Mouse (Mus musculus): ENCODE results near the gene Fam149b. TPM values are rescaled to one million over a fixed set of nuclear protein-coding genes. Genes with fewer than 3 reads are reported as not detected.
"Not testable (repeated sequence)": the region's sequence is repeated elsewhere in the genome, so short reads cannot be mapped to it uniquely, and the experiment has no call there.

Gene Fam149b
- polyA plus RNA-seq (2016; fragmentation: Nextera tagmentation; extraction: Ambion mirVana) = 45.4 and 45.9 TPM in 2 replicates

DNA sequence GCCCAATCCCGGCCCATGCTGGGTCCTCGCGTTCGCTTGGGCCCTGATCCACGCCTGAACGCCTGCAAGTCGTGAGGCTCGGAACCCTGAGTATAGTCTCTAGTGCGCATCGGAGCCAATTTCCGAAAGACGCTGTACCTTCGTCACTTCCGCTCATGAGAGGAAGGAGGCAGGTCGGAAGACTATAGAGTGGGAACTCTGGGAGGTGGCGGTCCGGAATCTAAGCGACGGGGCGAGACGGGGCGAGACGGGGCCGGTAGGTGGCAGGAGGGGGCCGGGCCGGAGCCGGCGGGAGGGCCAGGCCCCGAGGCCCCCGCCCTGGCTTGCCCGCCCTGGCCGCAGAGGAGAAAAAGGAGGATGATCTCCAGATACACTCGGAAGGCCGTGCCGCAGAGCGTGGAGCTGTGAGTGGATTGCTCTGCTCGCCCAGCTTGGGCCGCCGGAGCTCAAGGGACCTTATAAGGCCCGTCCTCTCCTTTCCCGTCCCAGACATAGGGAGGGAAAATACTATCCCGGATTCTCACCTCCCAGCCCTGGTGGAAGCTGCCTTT is at the start of gene Fam149b, which contains the start of gene Ecd:
Gene Fam149b (plus strand): TSS at position 172 of the 551 bp plus-strand sequence.
Gene Ecd (minus strand): TSS at position 131 of the 551 bp plus-strand sequence.
- ATAC-seq (ENCODE audit: insufficient number of reproducible peaks, insufficient read depth, low FRiP score, low TSS enrichment, low read depth) = peak; percentile 98
- Histone ChIP-seq H3K9me3 (no peaks in the 10 kb centered on the region), H3K9ac (replicated peaks) (peak within 1 kb of the TSS; percentile 88), H3K4me1 (replicated peaks) (peaks cover 11% of the 10 kb centered on the region), H3K4me2 (peak within 1 kb of the TSS; percentile 70), H3K27me3 (no peaks in the 10 kb centered on the region), H3K36me3 (peaks cover 41% of the 10 kb centered on the region), H3K4me3 (replicated peaks) (peak within 1 kb of the TSS; percentile 67), H3K27ac (peak within 1 kb of the TSS; percentile 87)
- WGBS = under 1% methylated on average over 39 of the region's 42 CpGs

DNA sequence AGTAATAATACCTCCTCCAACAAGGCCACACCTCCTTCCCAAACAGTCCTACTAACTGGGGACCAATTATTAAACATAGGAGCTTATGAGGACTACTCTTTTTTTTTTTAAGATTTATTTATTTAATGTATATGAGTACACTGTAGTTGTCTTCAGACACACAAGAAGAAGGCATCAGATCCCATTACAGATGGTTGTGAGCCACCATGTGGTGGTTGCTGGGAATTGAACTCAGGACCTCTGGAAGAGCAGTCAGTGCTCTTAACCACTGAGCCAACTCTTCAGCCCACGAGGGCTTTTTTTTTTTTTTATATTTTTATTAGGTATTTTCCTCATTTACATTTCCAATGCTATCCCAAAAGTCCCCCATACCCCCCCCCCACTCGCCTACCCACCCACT is 42.9 kb upstream of the Fam149b start:
- H3K27me3 ChIP-seq; ATAC-seq (ENCODE audit: insufficient number of reproducible peaks, insufficient read depth, low FRiP score, low TSS enrichment, low read depth); H3K27ac ChIP-seq; H3K4me2 ChIP-seq; H3K9me3 ChIP-seq; H3K4me1 ChIP-seq (replicated peaks); H3K9ac ChIP-seq (replicated peaks); H3K4me3 ChIP-seq (replicated peaks): not testable (repeated sequence)
- 82% methylated on average over 2 of the region's 2 CpGs for WGBS
- peaks cover 31% of the 10 kb centered on the region for H3K36me3 ChIP-seq

DNA sequence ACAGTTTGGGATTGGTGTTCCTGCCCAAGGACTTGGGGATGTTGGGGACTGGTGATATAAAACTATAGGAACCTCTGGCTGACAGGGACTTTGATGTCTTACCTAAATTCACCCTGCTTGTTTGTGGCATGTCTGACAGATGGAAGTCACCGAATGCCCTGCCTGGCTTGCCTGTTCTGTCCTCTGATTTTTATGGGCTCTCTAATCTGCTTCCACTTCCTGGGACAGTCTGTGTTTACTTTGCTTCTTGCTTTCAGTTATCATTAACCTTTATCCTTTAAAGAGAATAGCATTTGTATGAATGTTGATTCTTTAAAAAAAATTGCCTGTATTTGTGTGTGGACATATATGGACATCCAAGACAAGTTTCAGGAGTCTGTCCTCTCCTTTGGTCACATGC is 32.8 kb upstream of the Fam149b start:
- Histone ChIP-seq H3K4me2 (no peak overlapping the region), H3K36me3 (peaks cover 61% of the 10 kb centered on the region), H3K9me3 (no peaks in the 10 kb centered on the region), H3K27me3 (no peaks in the 10 kb centered on the region), H3K4me1 (replicated peaks) (no peaks in the 10 kb centered on the region), H3K27ac (no peak overlapping the region), H3K9ac (replicated peaks) (no peak overlapping the region), H3K4me3 (replicated peaks) (no peak overlapping the region)
- 42% methylated on average over 1 of the region's 1 CpGs for WGBS
- no peak for ATAC-seq (ENCODE audit: insufficient number of reproducible peaks, insufficient read depth, low FRiP score, low TSS enrichment, low read depth)

DNA sequence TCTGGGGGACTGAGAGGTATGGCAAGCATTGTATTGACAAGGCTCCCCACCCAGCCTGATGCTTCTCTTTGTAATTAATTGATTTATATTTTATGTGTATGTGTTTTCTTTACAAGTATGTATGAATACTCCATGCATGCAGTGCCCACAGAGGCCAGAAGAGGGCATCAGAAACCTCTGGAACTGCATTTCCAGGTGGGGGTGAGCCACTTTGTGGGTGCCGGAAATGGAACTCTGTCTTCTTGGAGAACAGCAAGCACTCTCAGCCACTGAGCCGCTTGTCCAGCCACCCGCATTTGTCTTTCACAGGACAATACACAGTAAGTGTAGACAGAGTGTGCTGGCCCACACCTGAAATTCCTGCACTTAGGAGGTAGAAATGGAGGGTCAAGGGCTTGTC is 28.5 kb upstream of the Fam149b start:
- WGBS = 81% methylated on average over 3 of the region's 3 CpGs
- H3K4me2 ChIP-seq = no peak overlapping the region
- no peak overlapping the region for H3K9ac ChIP-seq (replicated peaks)
- H3K4me3 ChIP-seq (replicated peaks) = no peak overlapping the region
- no peak overlapping the region for H3K27ac ChIP-seq
- H3K36me3 ChIP-seq = peaks cover 61% of the 10 kb centered on the region
- ATAC-seq (ENCODE audit: insufficient number of reproducible peaks, insufficient read depth, low FRiP score, low TSS enrichment, low read depth) = no peak
- H3K4me1 ChIP-seq (replicated peaks) = no peaks in the 10 kb centered on the region
- H3K9me3 ChIP-seq = no peaks in the 10 kb centered on the region
- H3K27me3 ChIP-seq = no peaks in the 10 kb centered on the region

DNA sequence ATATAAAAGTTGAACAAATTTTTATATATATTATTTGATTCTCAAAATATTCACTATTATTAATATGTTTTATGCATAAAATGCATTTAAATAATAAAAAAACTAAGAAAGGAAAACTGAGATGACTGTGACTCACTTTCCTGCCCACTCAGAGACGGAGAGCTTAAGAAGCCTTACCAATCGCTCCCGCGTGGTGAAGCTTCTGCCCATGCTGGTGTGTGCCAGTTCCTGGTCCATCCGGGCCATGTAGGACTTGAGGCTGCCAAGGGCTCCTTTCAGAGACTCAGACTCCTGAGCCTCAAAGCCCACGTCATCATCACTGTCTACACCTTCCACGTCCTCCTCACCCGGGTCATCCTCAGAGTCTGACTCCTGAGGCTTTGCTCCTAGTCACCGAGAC is 23.8 kb upstream of the Fam149b start:
- H3K4me1 ChIP-seq (replicated peaks) = no peaks in the 10 kb centered on the region
- WGBS = 95% methylated on average over 9 of the region's 9 CpGs
- H3K4me3 ChIP-seq (replicated peaks) = no peak overlapping the region
- no peaks in the 10 kb centered on the region for H3K9me3 ChIP-seq
- H3K9ac ChIP-seq (replicated peaks) = no peak overlapping the region
- no peak for ATAC-seq (ENCODE audit: insufficient number of reproducible peaks, insufficient read depth, low FRiP score, low TSS enrichment, low read depth)
- no peak overlapping the region for H3K27ac ChIP-seq
- peaks cover 86% of the 10 kb centered on the region for H3K36me3 ChIP-seq
- H3K27me3 ChIP-seq = no peaks in the 10 kb centered on the region
- no peak overlapping the region for H3K4me2 ChIP-seq

DNA sequence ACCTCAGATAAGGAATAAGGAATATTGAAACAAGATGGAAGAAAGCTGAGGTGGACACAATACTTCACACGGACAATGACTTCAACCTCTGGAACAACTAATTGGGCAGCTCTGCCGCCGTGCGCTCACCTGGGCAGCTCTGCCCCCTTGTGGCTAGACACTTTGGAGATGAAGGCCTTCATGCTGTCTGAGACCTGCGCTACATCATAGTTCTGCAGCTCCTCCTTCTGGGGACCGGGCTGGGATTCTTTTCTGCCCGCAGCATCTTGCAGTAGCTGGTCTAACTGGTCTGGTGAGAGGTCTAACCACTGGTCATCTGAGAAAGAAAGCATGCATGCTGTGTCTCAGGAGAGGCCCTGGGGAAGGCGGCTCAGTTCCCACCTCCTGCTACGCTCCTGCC is 19.5 kb upstream of the Fam149b start:
- WGBS = 78% methylated on average over 9 of the region's 9 CpGs
- Histone ChIP-seq H3K27me3 (no peaks in the 10 kb centered on the region), H3K27ac (no peak overlapping the region), H3K36me3 (peaks cover 91% of the 10 kb centered on the region), H3K9ac (replicated peaks) (no peak overlapping the region), H3K4me3 (replicated peaks) (no peak overlapping the region), H3K4me2 (no peak overlapping the region), H3K4me1 (replicated peaks) (no peaks in the 10 kb centered on the region), H3K9me3 (no peaks in the 10 kb centered on the region)
- no peak for ATAC-seq (ENCODE audit: insufficient number of reproducible peaks, insufficient read depth, low FRiP score, low TSS enrichment, low read depth)

DNA sequence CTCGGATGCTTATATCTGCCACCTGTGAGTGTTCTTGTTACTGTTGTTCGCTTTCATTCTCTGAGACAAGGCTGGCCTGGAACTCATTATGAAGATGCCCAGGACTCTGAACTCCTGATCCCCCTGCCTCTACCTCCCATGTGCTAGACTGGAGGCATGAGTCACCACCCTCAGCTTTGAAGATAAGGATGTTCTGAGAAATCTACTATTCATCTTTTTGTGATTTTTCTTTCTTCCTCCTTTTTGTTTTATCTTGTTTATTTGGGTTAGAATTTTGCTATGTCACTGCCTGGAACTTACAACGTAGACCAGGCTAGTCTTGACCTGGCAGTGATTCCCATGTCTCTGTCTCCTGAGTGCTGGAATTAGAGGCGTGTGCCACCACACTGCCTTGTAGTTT is 16.6 kb upstream of the Fam149b start:
- H3K9ac ChIP-seq (replicated peaks) = no peak overlapping the region
- H3K36me3 ChIP-seq = peaks cover 88% of the 10 kb centered on the region
- H3K4me2 ChIP-seq = no peak overlapping the region
- no peaks in the 10 kb centered on the region for H3K9me3 ChIP-seq
- no peak overlapping the region for H3K27ac ChIP-seq
- no peak for ATAC-seq (ENCODE audit: insufficient number of reproducible peaks, insufficient read depth, low FRiP score, low TSS enrichment, low read depth)
- no peaks in the 10 kb centered on the region for H3K4me1 ChIP-seq (replicated peaks)
- WGBS = 81% methylated on average over 4 of the region's 4 CpGs
- no peak overlapping the region for H3K4me3 ChIP-seq (replicated peaks)
- no peaks in the 10 kb centered on the region for H3K27me3 ChIP-seq

DNA sequence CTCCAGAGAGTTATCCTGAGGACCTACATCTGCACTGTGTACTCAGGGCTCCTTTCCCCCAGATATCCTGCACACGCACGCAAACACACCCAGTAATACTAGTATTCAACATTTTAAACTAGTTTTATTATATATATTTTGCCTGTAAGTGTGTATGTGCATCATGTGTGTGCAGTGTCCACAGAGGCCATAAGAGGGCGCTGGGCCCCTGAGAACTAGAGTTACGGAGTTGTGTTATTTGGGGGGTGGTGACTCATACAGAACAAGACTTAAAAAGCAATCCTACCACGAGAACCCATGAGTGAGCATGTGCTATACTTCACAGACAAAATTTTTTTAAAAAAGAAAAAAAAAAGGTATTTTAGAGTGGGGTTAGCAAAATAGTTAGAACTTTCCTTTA is 8.5 kb upstream of the Fam149b start:
- Histone ChIP-seq H3K27me3 (no peaks in the 10 kb centered on the region), H3K27ac (no peak overlapping the region), H3K4me2 (no peak overlapping the region), H3K36me3 (peaks cover 73% of the 10 kb centered on the region), H3K4me3 (replicated peaks) (no peak overlapping the region), H3K4me1 (replicated peaks) (no peaks in the 10 kb centered on the region), H3K9ac (replicated peaks) (no peak overlapping the region), H3K9me3 (no peaks in the 10 kb centered on the region)
- no peak for ATAC-seq (ENCODE audit: insufficient number of reproducible peaks, insufficient read depth, low FRiP score, low TSS enrichment, low read depth)
- WGBS = 93% methylated on average over 5 of the region's 5 CpGs

DNA sequence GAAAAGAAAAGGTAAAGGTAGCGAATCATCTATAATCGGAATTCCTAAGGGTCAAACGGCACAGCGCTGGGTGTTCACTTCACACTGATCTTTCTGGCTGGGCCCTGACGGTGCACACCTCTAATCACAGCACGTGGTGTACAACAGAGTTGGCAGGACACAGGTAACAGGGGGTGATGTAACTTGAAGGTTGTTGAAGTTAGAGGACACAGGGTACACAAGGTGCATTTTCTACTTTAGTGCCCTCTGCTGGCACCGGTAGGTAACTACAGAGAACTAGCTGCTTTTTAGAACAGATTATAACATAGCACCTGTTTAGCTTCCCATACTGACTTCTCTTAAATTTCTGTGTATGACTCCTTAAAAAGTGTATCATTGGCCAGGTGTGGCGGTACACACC is 7.8 kb upstream of the Fam149b start:
- Histone ChIP-seq H3K4me1 (replicated peaks) (no peaks in the 10 kb centered on the region), H3K4me3 (replicated peaks) (no peak overlapping the region), H3K9ac (replicated peaks) (no peak overlapping the region), H3K27ac (no peak overlapping the region), H3K36me3 (peaks cover 74% of the 10 kb centered on the region), H3K27me3 (no peaks in the 10 kb centered on the region), H3K9me3 (no peaks in the 10 kb centered on the region), H3K4me2 (no peak overlapping the region)
- ATAC-seq (ENCODE audit: insufficient number of reproducible peaks, insufficient read depth, low FRiP score, low TSS enrichment, low read depth) = no peak
- 84% methylated on average over 8 of the region's 8 CpGs for WGBS

DNA sequence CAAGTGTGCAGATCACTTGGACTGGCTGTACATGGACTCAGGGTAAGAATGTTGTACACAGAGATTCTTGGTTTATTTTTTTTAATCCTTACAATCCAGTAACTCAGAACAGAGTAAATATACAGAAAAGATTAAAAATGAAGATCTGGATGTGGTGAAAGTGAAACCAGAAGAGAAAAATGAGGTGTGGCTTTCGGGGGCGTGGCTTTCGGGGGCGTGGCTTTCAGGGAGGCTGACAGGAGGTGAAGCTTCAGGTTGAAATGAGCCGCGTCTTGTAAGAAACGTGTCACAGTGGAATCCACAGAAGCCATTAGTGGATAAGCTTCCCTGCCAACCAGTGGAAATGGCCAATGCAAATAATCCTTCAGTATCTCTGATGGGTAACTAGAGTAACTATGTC is 7.1 kb upstream of the Fam149b start:
- Histone ChIP-seq H3K4me1 (replicated peaks) (no peaks in the 10 kb centered on the region), H3K27ac (no peak overlapping the region), H3K9me3 (no peaks in the 10 kb centered on the region), H3K27me3 (no peaks in the 10 kb centered on the region), H3K4me2 (no peak overlapping the region), H3K9ac (replicated peaks) (no peak overlapping the region), H3K4me3 (replicated peaks) (no peak overlapping the region), H3K36me3 (peaks cover 74% of the 10 kb centered on the region)
- WGBS = 82% methylated on average over 7 of the region's 7 CpGs
- ATAC-seq (ENCODE audit: insufficient number of reproducible peaks, insufficient read depth, low FRiP score, low TSS enrichment, low read depth) = no peak

DNA sequence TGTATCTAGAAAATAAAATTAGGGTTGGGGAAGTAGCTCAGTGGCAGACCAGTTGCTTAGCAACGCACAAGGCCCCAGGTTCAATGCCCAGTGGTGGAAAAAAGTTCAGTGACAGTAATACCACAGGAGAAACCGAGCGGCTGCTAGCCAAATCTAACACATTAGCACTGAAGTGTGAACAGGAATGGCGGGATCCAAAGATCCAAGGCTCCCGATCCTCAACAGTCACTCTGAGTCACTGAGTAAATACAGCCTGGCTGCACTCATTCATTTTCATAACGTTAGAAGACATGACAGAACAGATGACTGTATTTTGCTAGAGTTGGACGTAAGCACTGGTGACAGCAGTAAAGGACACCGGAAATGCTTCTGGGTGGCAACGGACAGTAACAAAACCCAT is 2.1 kb upstream of the Fam149b start:
- Histone ChIP-seq H3K9me3 (no peaks in the 10 kb centered on the region), H3K27me3 (no peaks in the 10 kb centered on the region), H3K4me1 (replicated peaks) (peaks cover 11% of the 10 kb centered on the region), H3K27ac (no peak overlapping the region), H3K36me3 (peaks cover 45% of the 10 kb centered on the region), H3K4me3 (replicated peaks) (no peak overlapping the region), H3K9ac (replicated peaks) (no peak overlapping the region), H3K4me2 (no peak overlapping the region)
- WGBS = 91% methylated on average over 9 of the region's 9 CpGs
- no peak for ATAC-seq (ENCODE audit: insufficient number of reproducible peaks, insufficient read depth, low FRiP score, low TSS enrichment, low read depth)

DNA sequence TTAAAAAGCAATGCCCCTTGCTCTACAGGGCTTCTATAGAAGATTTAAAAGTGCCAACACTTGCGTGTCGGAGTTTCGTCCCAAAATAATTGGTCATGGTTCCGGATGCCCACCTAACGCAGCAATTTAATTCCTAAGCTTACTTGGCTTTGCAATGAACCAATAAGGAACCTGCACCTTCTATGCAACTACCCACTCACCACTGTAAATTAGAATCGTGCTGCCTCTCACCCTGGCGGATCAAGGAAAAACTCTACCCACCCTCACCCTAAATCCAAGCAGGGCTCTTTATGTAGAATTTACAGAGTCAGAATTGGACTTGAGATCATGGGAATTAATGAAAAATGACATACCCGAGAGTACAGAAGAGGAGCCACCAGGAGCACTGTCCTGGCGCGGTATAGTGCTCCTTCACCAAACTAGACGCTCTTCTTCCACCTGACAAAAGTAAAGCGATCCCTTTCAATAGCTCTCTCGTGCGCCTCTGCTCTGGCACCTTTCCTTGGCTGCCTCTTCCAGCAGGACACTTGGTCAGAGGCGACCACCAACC is 446 bp upstream of the Fam149b start:
- 4% methylated on average over 15 of the region's 15 CpGs for WGBS
- H3K27me3 ChIP-seq = no peaks in the 10 kb centered on the region
- H3K36me3 ChIP-seq = peaks cover 40% of the 10 kb centered on the region
- H3K27ac ChIP-seq = peak overlapping the region; percentile 87
- peak overlapping the region; percentile 67 for H3K4me3 ChIP-seq (replicated peaks)
- peak; percentile 42; the same call in 1 of the 2 replicates for ATAC-seq (ENCODE audit: insufficient number of reproducible peaks, insufficient read depth, low FRiP score, low TSS enrichment, low read depth)
- no peaks in the 10 kb centered on the region for H3K9me3 ChIP-seq
- H3K4me2 ChIP-seq = peak overlapping the region; percentile 65
- H3K4me1 ChIP-seq (replicated peaks) = peaks cover 11% of the 10 kb centered on the region
- peak overlapping the region; percentile 88 for H3K9ac ChIP-seq (replicated peaks)

Data from limb, embryonic 12.5 days (tissue).